Mouse (Mus musculus) intestine, embryonic 15.5 days (tissue): Measurements from ENCODE around the gene Gm6356. TPM values are rescaled to one million over a fixed set of nuclear protein-coding genes. Genes with fewer than 3 reads are reported as not detected.
"Not testable (repeated sequence)": the region's sequence is repeated elsewhere in the genome, so short reads cannot be mapped to it uniquely, and the experiment has no call there.

ENCODE experiments used
- ATAC-seq: fragments of 200-750 bp; cut with Nextera tagmentation; 2 replicates; pipeline ENCODE4 v1.8.0; 2017; ENCODE audit warnings: moderate TSS enrichment, moderate library complexity
- H3K27ac ChIP-seq: fragments of 300-500 bp; sonication (generic); 2 replicates; pipeline ENCODE4 v1.5.1; 2015; ENCODE audit warnings: mild to moderate bottlenecking, inconsistent platforms
- H3K27me3 ChIP-seq: fragments of 300-500 bp; sonication (generic); replicated peaks from 2 replicates; pipeline ENCODE4 v1.6.1; 2015; ENCODE audit warnings: inconsistent platforms
- H3K36me3 ChIP-seq: fragments of 300-500 bp; sonication (generic); 2 replicates; pipeline ENCODE4 v1.6.1; 2015; ENCODE audit warnings: inconsistent platforms
- H3K4me1 ChIP-seq: fragments of 300-500 bp; sonication (generic); replicated peaks from 2 replicates; pipeline ENCODE4 v1.6.1; 2015; ENCODE audit warnings: inconsistent platforms
- H3K4me2 ChIP-seq: fragments of 300-500 bp; sonication (generic); replicated peaks from 2 replicates; pipeline ENCODE4 v1.6.1; 2015; ENCODE audit warnings: mild to moderate bottlenecking, inconsistent platforms
- H3K4me3 ChIP-seq: fragments of 300-500 bp; sonication (generic); replicated peaks from 2 replicates; pipeline ENCODE4 v1.5.1; 2015; ENCODE audit warnings: inconsistent platforms
- H3K9ac ChIP-seq: fragments of 300-500 bp; sonication (generic); 2 replicates; pipeline ENCODE4 v1.6.1; 2015; ENCODE audit warnings: inconsistent platforms
- H3K9me3 ChIP-seq: fragments of 300-500 bp; sonication (generic); 2 replicates; pipeline ENCODE4 v1.6.1; 2016; ENCODE audit warnings: inconsistent platforms
- WGBS: fragments of 180-500 bp; shearing (Covaris S2); methylation state at CpG from one replicate; pipeline ENCODE4 v1.1.7; 2015; 5-methylcytosine and 5-hydroxymethylcytosine counted together
- polyA plus RNA-seq: library from polyadenylated mRNA; unstranded; fragments of >200 nt; fragmentation: Nextera tagmentation; extraction: Ambion mirVana; gene quantifications from 2 replicates; pipeline ENCODE4 v1.2.1, GENCODE M21; 2015

Gene Gm6356
- polyA plus RNA-seq: not detected in 2 replicates

DNA sequence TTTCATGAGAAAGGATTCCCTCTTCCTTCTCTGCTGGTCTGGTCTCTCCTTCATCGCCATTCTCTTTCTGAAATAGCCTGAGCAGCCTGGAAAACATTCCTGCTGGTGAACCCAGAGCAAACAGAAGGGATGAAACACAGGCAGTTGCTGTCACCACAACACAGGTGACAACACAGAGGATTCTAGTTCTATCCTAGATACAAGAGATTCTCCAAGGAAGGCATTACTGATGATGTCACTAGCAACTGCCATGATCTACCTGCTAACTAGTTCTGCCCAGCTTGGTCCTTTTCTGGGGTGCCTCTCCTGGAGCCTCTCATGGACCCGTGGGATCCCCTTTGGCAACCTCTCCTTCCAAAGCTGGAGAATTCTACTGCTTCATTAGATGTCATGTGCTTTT lies at the start of gene Gm6356:
Gm6356 (minus strand) TSS at position 101 of the 400 bp plus-strand sequence.
- not testable (repeated sequence) for H3K27me3 ChIP-seq, H3K9me3 ChIP-seq, H3K4me2 ChIP-seq, H3K27ac ChIP-seq, H3K4me3 ChIP-seq, ATAC-seq, H3K36me3 ChIP-seq, H3K4me1 ChIP-seq, H3K9ac ChIP-seq
- 40% methylated on average over 1 of the region's 2 CpGs for WGBS

Other genes starting within 250 kb of the Gm6356 start
- 3.0 TPM in 2 replicates for gene Gm3636, start 231.5 kb downstream of the Gm6356 start, polyA plus RNA-seq
- gene Gm8362, start 199.4 kb downstream of the Gm6356 start, polyA plus RNA-seq: not detected in 2 replicates
- not detected in 2 replicates for gene Gm3642, start 133.5 kb downstream of the Gm6356 start, polyA plus RNA-seq
- 0.44 and 0.55 TPM in 2 replicates for gene Gm3667, start 83.9 kb downstream of the Gm6356 start, polyA plus RNA-seq
- 0.30 and 0.31 TPM in 2 replicates for gene Gm10406, start 53.6 kb upstream of the Gm6356 start, polyA plus RNA-seq
- not detected in 2 replicates for gene Gm3685, start 71.2 kb upstream of the Gm6356 start, polyA plus RNA-seq
- gene Gm3696, start 126.8 kb upstream of the Gm6356 start, polyA plus RNA-seq: 0.77 and 0.86 TPM in 2 replicates
- not detected in 2 replicates for gene Gm6676, start 151.6 kb upstream of the Gm6356 start, polyA plus RNA-seq
- 2.3 and 2.9 TPM in 2 replicates for gene Gm3512, start 200.7 kb upstream of the Gm6356 start, polyA plus RNA-seq
- not detected in 2 replicates for gene Gm16434, start 220.7 kb upstream of the Gm6356 start, polyA plus RNA-seq